Mouse (Mus musculus) heart, postnatal 0 days (tissue): ENCODE measurements around the gene Prr15l. TPM values are rescaled to one million over a fixed set of nuclear protein-coding genes. Genes with fewer than 3 reads are reported as not detected.
A peak's percentile ranks its signal among the peaks of the same experiment; 100 is the strongest.

Experiments used
- ATAC-seq: fragments of 200-750 bp; cut with Nextera tagmentation; 2 replicates; pipeline ENCODE4 v1.8.0; 2017; ENCODE audit warnings: low read depth, moderate number of reproducible peaks, moderate library complexity; ENCODE audit not compliant: insufficient read depth
- DNase-seq: peaks from one replicate; pipeline ENCODE4 v3.0.0-alpha.2; 2016; ENCODE audit warnings: low spot score
- H3K27ac ChIP-seq: fragments of 300-500 bp; sonication (generic); 2 replicates; pipeline ENCODE4 v1.5.1; 2014; ENCODE audit warnings: low read depth, mild to moderate bottlenecking
- H3K27me3 ChIP-seq: fragments of 300-500 bp; sonication (generic); 2 replicates; pipeline ENCODE4 v1.6.1; 2014; ENCODE audit warnings: low read length, mixed read lengths; ENCODE audit not compliant: control insufficient read depth, insufficient read depth
- H3K36me3 ChIP-seq: fragments of 300-500 bp; sonication (generic); replicated peaks from 2 replicates; pipeline ENCODE4 v1.6.1; 2014; ENCODE audit warnings: low read length, mixed read lengths; ENCODE audit not compliant: control insufficient read depth, insufficient read depth
- H3K4me1 ChIP-seq: fragments of 300-500 bp; sonication (generic); 2 replicates; pipeline ENCODE4 v1.6.1; 2014; ENCODE audit warnings: antibody characterized with exemption; ENCODE audit not compliant: control insufficient read depth, insufficient read depth
- H3K4me2 ChIP-seq: fragments of 300-500 bp; sonication (generic); 2 replicates; pipeline ENCODE4 v1.6.1; 2014; ENCODE audit warnings: low read depth, mild to moderate bottlenecking, low read length, moderate library complexity
- H3K4me3 ChIP-seq: fragments of 300-500 bp; sonication (generic); 2 replicates; pipeline ENCODE4 v1.5.1; 2014; ENCODE audit warnings: low read depth, low read length
- H3K9ac ChIP-seq: fragments of 300-500 bp; sonication (generic); replicated peaks from 2 replicates; pipeline ENCODE4 v1.6.1; 2014; ENCODE audit warnings: low read depth, low read length, mixed read lengths
- H3K9me3 ChIP-seq: fragments of 300-500 bp; sonication (generic); replicated peaks from 2 replicates; pipeline ENCODE4 v1.6.1; 2016; ENCODE audit warnings: low read length; ENCODE audit not compliant: control insufficient read depth
- CTCF ChIP-seq: IDR thresholded peaks from 2 replicates; pipeline ENCODE4 v1.5.1; 2016; ENCODE audit warnings: antibody characterized with exemption, control low read depth, low read depth
- EP300 ChIP-seq: IDR thresholded peaks from 2 replicates; pipeline ENCODE4 v1.6.1; 2016; ENCODE audit warnings: antibody characterized with exemption, low read depth
- WGBS: fragments of 180-500 bp; shearing (Covaris S2); extraction: QIAGEN DNeasy Blood & Tissue Kit; methylation state at CpG from one replicate; pipeline ENCODE4 v1.1.7; 2014; 5-methylcytosine and 5-hydroxymethylcytosine counted together
- polyA plus RNA-seq: library from polyadenylated mRNA; unstranded; fragments of >200 nt; fragmentation: Nextera tagmentation; extraction: Ambion mirVana; gene quantifications from 2 replicates; pipeline ENCODE4 v1.2.1, GENCODE M21; 2015
- total RNA-seq: library from RNA; depleted of rRNA; stranded (reverse); fragments of >200 nt; gene quantifications from 2 replicates; pipeline ENCODE4 v1.2.3, GENCODE M21; 2014; ENCODE audit warnings: low replicate concordance

Gene Prr15l
- total and polyA plus RNA-seq, 2 experiments from 2014 or later = 1.2 TPM; not detected in 1

DNA sequence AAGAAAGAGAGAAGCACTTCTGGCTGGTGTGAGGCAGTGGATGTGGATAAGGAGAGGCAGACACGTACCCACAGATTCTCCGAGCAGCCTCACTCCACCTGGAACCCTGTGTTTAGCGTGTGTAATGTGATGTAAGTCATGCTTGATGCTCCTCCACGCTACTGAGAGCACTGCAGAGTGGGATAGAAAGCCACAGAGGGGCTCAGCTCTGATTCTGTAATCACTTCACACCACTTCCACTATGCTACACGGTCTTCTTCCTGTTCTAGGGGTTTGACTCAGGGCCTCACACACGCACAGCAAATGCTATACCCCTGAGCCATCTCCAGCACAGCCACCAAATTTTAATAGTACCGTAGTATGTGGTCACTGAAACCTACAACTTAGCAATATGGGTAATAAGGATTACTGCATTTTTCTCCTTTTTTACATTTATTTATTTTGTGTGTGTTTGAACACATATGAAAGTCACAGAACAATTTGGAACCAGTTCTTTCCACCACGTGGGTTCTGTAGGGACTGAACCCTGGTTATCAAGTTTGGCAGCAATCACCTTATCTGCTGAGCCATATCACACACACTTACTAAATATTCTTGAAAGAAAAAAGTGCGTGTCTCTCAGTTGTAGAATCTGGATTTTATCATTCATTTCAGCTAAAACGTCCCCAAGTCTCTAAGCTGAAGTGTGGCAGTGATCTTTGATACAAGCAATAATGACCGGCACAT, 39.8 kb downstream of the Prr15l start:
- peak overlapping the region; percentile 22; the same call in 1 of the 2 replicates for H3K9ac ChIP-seq
- WGBS = 39% methylated on average over 11 of the region's 11 CpGs
- peak overlapping the region; percentile 99 for H3K27ac ChIP-seq
- ATAC-seq (no peak), DNase-seq (no peak)
- H3K36me3 ChIP-seq = peaks cover 5% of the 10 kb centered on the region
- H3K4me3 ChIP-seq = 0 out of 2 replicates have a peak overlapping the region, but pooled peaks have one; percentile 17
- TF ChIP-seq EP300 (no peak), CTCF (no peak)
- peaks cover 61% of the 10 kb centered on the region for H3K4me1 ChIP-seq
- H3K4me2 ChIP-seq = peak overlapping the region; percentile 46
- no peaks in the 10 kb centered on the region for H3K27me3 ChIP-seq
- H3K9me3 ChIP-seq = no peaks in the 10 kb centered on the region

DNA sequence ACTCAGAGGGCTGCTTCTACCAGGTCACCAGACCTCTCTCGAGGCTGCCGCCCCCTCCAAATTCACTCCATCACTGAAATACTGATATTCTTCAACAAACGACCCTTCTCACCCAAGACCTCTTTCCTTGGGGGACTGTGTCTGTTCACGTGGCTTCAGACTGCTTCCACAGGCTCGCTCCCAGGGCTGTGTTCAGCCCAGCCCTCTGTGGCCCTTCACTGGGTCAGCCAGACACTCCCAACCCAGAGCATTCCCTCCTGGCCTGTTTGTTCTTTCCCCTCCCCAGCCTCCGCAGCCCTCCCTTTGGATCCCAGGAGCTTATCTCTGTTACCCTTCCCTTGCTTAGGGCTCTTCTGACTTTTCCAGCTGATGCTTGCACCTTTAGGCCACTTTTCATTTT, 40.6 kb downstream of the Prr15l start:
- 20% methylated on average over 6 of the region's 6 CpGs for WGBS
- no peak overlapping the region for H3K4me3 ChIP-seq
- DNase-seq (no peak), ATAC-seq (no peak)
- peak overlapping the region; percentile 99 for H3K27ac ChIP-seq
- TF ChIP-seq CTCF = no peak
- TF ChIP-seq EP300 = no peak
- H3K4me2 ChIP-seq = peak overlapping the region; percentile 46
- no peaks in the 10 kb centered on the region for H3K9me3 ChIP-seq
- peak overlapping the region; percentile 22 for H3K9ac ChIP-seq
- no peaks in the 10 kb centered on the region for H3K27me3 ChIP-seq
- H3K4me1 ChIP-seq = peaks cover 64% of the 10 kb centered on the region
- H3K36me3 ChIP-seq = no peaks in the 10 kb centered on the region

- 13% methylated on average over 5 of the region's 5 CpGs for WGBS
- H3K4me1 ChIP-seq = peaks cover 72% of the 10 kb centered on the region
Measured at GRCm38 (mm10) chr11:96969280-96969722, 41.4 kb downstream of the Prr15l start.

DNA sequence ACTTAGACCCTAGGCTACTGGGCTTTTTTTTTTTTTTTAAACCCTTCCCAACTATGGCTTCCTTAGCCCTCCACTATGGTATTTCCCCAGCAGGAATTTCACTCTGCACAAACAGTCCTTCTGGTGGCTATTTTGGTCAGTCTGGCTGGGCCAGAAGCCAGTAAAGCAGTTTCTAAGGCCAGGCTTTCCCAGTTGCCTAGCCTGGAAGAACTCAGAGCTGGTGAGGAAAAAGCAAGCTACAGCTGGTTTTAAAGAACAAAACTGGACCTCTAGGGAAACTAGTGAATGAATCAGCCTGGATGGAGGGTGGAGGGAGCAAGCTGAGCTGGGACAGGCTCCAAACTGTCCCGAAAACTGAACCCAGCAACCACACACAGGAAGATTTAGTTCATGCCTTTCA, 41.8 kb downstream of the Prr15l start:
- H3K27me3 ChIP-seq = no peaks in the 10 kb centered on the region
- no peaks in the 10 kb centered on the region for H3K9me3 ChIP-seq
- H3K9ac ChIP-seq = peak overlapping the region; percentile 22
- peaks cover 72% of the 10 kb centered on the region for H3K4me1 ChIP-seq
- TF ChIP-seq CTCF (no peak), EP300 (peak; percentile 75)
- peak overlapping the region; percentile 99 for H3K27ac ChIP-seq
- WGBS = 4% methylated on average over 1 of the region's 1 CpGs
- ATAC-seq = peak; percentile 88
- peak; percentile 92 for DNase-seq
- H3K36me3 ChIP-seq = no peaks in the 10 kb centered on the region
- no peak overlapping the region for H3K4me3 ChIP-seq
- H3K4me2 ChIP-seq = peak overlapping the region; percentile 46

More at GRCm38 (mm10) chr11:96969280-96969722, 41.4 kb downstream of the Prr15l start:
- TF ChIP-seq CTCF (no peak), EP300 (no peak)
- Histone ChIP-seq H3K4me2 (peak overlapping the region; percentile 46), H3K27me3 (no peaks in the 10 kb centered on the region), H3K36me3 (no peaks in the 10 kb centered on the region), H3K4me3 (no peak overlapping the region), H3K9me3 (no peaks in the 10 kb centered on the region), H3K27ac (peak overlapping the region; percentile 99), H3K9ac (peak overlapping the region; percentile 22)
- ATAC-seq (peak; percentile 61), DNase-seq (peak; percentile 69)

GRCm38 (mm10) chr11:96970341-96970740, 42.4 kb downstream of the Prr15l start:
- no peak for DNase-seq
- Histone ChIP-seq H3K4me3 (no peak overlapping the region), H3K4me1 (peaks cover 74% of the 10 kb centered on the region), H3K27ac (peak overlapping the region; percentile 99), H3K9ac (peak overlapping the region; percentile 22; the same call in 1 of the 2 replicates), H3K36me3 (no peaks in the 10 kb centered on the region), H3K27me3 (no peaks in the 10 kb centered on the region), H3K9me3 (no peaks in the 10 kb centered on the region), H3K4me2 (no peak overlapping the region)
- 27% methylated on average over 3 of the region's 3 CpGs for WGBS
- ATAC-seq = no peak
- TF ChIP-seq EP300 (no peak), CTCF (no peak)

- no peak overlapping the region for H3K9ac ChIP-seq
- no peaks in the 10 kb centered on the region for H3K27me3 ChIP-seq
- ATAC-seq (no peak), DNase-seq (no peak)
- 59% methylated on average over 5 of the region's 5 CpGs for WGBS
- peaks cover 71% of the 10 kb centered on the region for H3K4me1 ChIP-seq
- no peak overlapping the region for H3K4me3 ChIP-seq
- H3K9me3 ChIP-seq = no peaks in the 10 kb centered on the region
- H3K4me2 ChIP-seq = no peak overlapping the region
- peak overlapping the region; percentile 76 for H3K27ac ChIP-seq
- TF ChIP-seq CTCF (no peak), EP300 (no peak)
- H3K36me3 ChIP-seq = no peaks in the 10 kb centered on the region
Measured at GRCm38 (mm10) chr11:96972906-96973305, 45.0 kb downstream of the Prr15l start.
